ENCODE assay signal across 8 mouse cellular contexts in the genomic region with DNA sequence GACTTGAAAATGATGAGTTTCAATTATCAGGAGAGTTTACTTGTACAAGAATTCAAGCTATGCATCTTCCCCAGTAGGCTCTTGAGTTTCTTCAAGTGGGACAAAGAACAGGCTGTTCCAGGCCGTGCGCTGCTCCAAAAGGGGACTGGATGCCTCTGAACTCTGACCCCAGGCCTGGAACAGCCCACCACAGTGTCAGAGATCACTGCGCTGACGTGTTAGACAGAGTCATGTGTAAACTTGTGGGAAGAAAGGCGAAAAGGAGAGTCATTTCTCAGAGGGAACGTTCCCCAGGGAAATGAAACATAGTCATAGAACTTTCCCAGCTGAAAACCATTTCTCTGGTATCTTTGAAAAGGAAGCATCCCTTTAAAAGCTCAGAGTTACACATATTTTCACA.
DNase-seq lines count a peak whose midpoint lies in the region; ATAC-seq lines count a peak whose summit lies in the region.

No protein-coding gene starts in this region.

- H3K27me3 ChIP-seq in kidney, embryonic 14.5 days (ENCODE audit: control insufficient read depth, insufficient read depth, low read length): no peaks in the 10 kb centered on the region

- peak; percentile 61 for DNase-seq in kidney, adult 18-20 months
- peak; percentile 70 for DNase-seq in embryo, embryonic 11 days
- peak; percentile 46 for DNase-seq in heart, postnatal 4 days
- peak; percentile 66 for DNase-seq in lung, postnatal 25 days (ENCODE audit: low spot score)
- DNase-seq in natural killer cell, adult 2 months (ENCODE audit: low spot score in 2 of 2): no peak
- DNase-seq in thymus, postnatal 4 days: no peak

- ATAC-seq in kidney, embryonic 14.5 days (ENCODE audit: low FRiP score, low TSS enrichment): no peak
- ATAC-seq in frontal cortex, adult (ENCODE audit: low TSS enrichment): no peak

- no peaks in the 10 kb centered on the region for H3K9me3 ChIP-seq in kidney, embryonic 14.5 days (ENCODE audit: control insufficient read depth, low read length)

- H3K36me3 ChIP-seq in kidney, embryonic 14.5 days (ENCODE audit: control insufficient read depth, insufficient read depth, low read length): no peaks in the 10 kb centered on the region

- no peak overlapping the region for H3K27ac ChIP-seq in kidney, embryonic 14.5 days (ENCODE audit: low read depth, low read length)

- no peak overlapping the region for H3K4me2 ChIP-seq in kidney, embryonic 14.5 days (replicated peaks; ENCODE audit: low read depth, low read length)

- H3K4me1 ChIP-seq in kidney, embryonic 14.5 days (ENCODE audit: control insufficient read depth, insufficient read depth, low read length): no peaks in the 10 kb centered on the region

- no peak overlapping the region for H3K4me3 ChIP-seq in kidney, embryonic 14.5 days (ENCODE audit: low read length)

- 45% methylated on average over 6 of the region's 6 CpGs for WGBS in kidney, embryonic 14.5 days

- no peak overlapping the region for H3K9ac ChIP-seq in kidney, embryonic 14.5 days (ENCODE audit: low read depth, low read length)

Comparison
In these comparisons a context has a peak if more than half of its experiments do, and no peak if none do; other contexts are left out.
1. DNase-seq: peak in kidney, adult 18-20 months (single experiment), embryo, embryonic 11 days (single experiment), heart, postnatal 4 days (single experiment) and lung, postnatal 25 days (single experiment); none in natural killer cell, adult 2 months (0 of 2) and thymus, postnatal 4 days (single experiment).